Mouse (Mus musculus): ENCODE measurements around the gene Trpv3. TPM values are rescaled to one million over a fixed set of nuclear protein-coding genes. Genes with fewer than 3 reads are reported as not detected.
"Not testable (repeated sequence)": the region's sequence is repeated elsewhere in the genome, so short reads cannot be mapped to it uniquely, and the experiment has no call there.

Trpv3 gene
- polyA plus RNA-seq, 1 experiment from 2014 or later: not detected

DNA sequence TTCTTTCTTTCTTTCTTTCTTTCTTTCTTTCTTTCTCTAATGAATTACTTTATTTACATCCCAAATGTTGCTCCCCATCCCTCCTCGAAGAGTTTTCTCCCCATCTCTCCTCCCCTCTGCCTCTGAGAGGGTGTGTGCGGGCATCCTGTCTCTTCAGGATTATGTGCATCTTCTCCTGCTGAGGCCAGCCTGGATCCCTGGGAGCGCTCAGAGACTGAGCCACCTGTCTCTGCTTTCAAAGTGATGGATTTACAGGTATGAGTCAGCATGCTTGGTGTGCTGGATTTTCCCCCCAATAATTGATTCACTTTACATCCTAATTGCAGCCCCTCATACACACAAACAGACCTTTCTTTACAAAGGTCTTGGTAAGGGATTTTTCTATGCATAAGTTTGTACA, 48.8 kb downstream of the Trpv3 start:
- H3K4me1 ChIP-seq: no peaks in the 10 kb centered on the region
- H3K27ac ChIP-seq: no peak overlapping the region
- no peak for ATAC-seq
- H3K9ac ChIP-seq: no peak overlapping the region
- H3K9me3 ChIP-seq (replicated peaks): no peaks in the 10 kb centered on the region
- 39% methylated on average over 3 of the region's 3 CpGs for WGBS (ENCODE audit: insufficient replicate concordance)
- no peak overlapping the region for H3K4me3 ChIP-seq
- no peaks in the 10 kb centered on the region for H3K27me3 ChIP-seq (replicated peaks)
- H3K36me3 ChIP-seq: no peaks in the 10 kb centered on the region
- H3K4me2 ChIP-seq: no peak overlapping the region

DNA sequence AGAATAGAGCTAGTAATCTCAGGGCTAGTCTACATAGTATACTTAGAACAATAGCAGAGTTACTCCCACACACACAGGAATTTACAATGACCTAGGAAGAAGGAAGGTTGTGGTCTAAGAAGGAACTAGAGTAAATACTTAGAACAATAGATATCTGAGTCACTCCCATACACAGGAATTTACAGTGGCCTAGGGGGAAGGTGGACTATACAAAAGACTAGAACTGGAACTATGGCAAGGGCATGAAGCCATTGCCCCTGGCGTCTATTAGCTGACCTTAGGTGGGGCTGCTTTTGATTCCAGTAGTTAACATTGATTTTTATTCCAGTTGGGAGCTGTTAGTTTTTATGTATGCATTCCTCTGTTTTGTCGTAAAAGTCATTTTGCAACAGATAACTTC, 51.4 kb downstream of the Trpv3 start:
- not testable (repeated sequence) for H3K4me1 ChIP-seq; H3K4me2 ChIP-seq; H3K27ac ChIP-seq; ATAC-seq; H3K9me3 ChIP-seq (replicated peaks); H3K9ac ChIP-seq; H3K36me3 ChIP-seq; H3K4me3 ChIP-seq; H3K27me3 ChIP-seq (replicated peaks)
- WGBS (ENCODE audit: insufficient replicate concordance): 52% methylated on average over 2 of the region's 2 CpGs

DNA sequence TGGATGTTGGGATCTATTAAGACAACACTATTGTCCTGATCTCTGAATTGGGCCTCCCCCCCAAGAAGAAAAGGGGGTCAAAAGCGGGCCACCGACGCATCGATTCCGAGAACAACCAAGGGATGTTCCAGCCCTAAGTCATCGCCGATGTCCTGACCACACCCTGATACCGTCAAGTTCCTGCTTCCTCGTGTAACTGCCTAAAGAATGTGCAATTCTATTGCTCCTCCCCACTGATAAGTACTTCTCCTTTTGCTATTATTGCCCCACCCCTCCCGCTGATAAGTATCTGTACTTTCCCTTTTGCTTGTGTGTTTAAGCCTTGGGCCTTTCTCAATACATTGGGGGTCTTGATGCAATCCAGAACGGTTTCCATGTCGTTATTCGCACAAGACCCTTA, 53.9 kb downstream of the Trpv3 start:
- not testable (repeated sequence) for H3K36me3 ChIP-seq; ATAC-seq; H3K9me3 ChIP-seq (replicated peaks); H3K4me3 ChIP-seq; H3K27me3 ChIP-seq (replicated peaks); H3K27ac ChIP-seq; H3K9ac ChIP-seq; H3K4me2 ChIP-seq; H3K4me1 ChIP-seq
- 68% methylated on average over 13 of the region's 13 CpGs for WGBS (ENCODE audit: insufficient replicate concordance)

DNA sequence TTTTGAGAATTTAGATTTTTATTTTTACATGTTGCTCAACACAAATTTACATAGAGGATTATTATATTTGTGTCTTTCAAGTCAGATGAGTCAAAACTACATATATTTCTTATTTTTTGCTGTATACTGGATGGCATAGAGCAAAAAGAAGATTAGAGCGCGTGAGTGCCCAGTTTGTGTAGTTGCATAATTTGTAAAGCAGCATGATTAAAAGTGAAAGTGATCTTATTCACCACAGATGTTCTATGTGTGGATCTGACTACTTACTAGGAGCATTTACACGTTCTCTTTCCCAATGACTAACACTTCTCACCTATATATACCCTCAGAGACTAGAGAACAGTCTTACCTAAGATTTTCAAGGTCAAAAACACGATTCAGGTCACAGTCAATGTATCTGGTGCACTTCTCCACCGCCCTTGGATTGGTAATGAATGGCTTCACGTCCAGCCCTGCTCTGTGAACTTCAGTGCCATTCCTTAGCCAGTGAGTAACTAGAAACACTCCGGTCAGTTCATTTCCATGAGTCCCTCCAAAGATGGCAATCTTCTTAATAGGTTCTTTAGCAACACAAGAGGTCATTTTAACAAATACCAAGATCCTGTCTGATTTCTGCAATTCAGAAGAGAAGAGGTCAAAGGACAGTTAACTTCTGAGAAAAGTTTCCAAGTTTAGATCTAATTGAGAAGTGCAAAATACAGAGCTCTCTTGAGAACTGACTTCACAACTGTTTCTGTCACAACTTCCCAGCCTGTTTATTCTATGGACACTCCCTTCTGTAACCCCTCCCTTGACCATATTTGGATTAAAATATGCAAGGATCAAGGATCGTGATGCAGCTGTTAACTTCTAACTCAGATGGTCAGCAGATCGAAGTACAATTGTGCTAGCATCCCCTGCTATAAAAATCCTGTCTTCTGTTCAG, 57.0 kb downstream of the Trpv3 start:
- Histone ChIP-seq H3K9ac (no peak overlapping the region), H3K27ac (no peak overlapping the region), H3K4me1 (no peaks in the 10 kb centered on the region), H3K27me3 (replicated peaks) (no peaks in the 10 kb centered on the region), H3K4me3 (no peak overlapping the region), H3K36me3 (no peaks in the 10 kb centered on the region), H3K9me3 (replicated peaks) (no peaks in the 10 kb centered on the region), H3K4me2 (no peak overlapping the region)
- WGBS (ENCODE audit: insufficient replicate concordance): 55% methylated on average over 9 of the region's 9 CpGs
- no peak for ATAC-seq

DNA sequence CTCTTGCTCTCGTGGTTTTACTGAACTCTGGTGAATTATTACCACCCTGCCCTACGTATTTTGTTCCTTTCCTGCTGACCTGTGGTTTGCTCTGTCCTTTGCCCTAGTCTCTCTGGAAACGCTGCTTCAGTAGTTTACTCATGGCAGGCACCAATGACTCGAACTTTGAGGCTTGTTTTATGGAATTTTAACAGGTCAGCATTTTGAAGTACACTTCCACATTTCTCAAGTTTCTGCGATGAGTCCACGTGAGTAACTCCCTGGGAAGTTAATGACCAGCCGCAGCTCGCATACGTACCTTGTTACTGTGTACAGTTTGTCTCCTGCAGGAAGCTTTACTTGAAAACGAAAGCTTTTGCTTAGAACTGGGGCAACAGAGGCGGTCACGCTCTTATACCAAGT, 59.3 kb downstream of the Trpv3 start:
- peak overlapping the region; percentile 5; the same call in 1 of the 2 replicates for H3K4me3 ChIP-seq
- H3K27me3 ChIP-seq (replicated peaks): no peaks in the 10 kb centered on the region
- peak overlapping the region; percentile 20; the same call in 1 of the 2 replicates for H3K4me2 ChIP-seq
- 43% methylated on average over 12 of the region's 12 CpGs for WGBS (ENCODE audit: insufficient replicate concordance)
- H3K27ac ChIP-seq: peak overlapping the region; percentile 20; the same call in 1 of the 2 replicates
- no peaks in the 10 kb centered on the region for H3K4me1 ChIP-seq
- H3K9ac ChIP-seq: no peak overlapping the region
- no peaks in the 10 kb centered on the region for H3K9me3 ChIP-seq (replicated peaks)
- peak; percentile 71 for ATAC-seq
- no peaks in the 10 kb centered on the region for H3K36me3 ChIP-seq

DNA sequence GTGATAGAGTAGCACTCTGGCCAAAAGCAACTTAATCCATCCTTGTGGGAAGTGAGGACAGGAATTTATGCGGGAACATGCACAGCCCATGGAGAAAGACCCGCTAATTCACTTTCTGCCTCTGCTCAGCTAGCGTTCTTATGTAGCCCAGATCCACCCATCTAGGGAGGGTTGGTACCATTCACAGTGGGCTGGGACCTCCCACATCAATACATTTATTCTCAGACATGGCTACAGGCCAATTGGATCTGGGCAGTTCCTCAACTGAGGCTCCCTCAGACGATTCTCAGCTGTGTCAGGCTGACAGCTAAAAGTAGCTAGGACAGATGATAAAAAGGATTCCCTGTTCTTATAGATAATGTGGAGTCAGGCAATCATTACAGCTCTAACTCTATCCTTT, 60.2 kb downstream of the Trpv3 start:
- WGBS (ENCODE audit: insufficient replicate concordance): 60% methylated on average over 4 of the region's 4 CpGs
- ATAC-seq: no peak
- no peaks in the 10 kb centered on the region for H3K4me1 ChIP-seq

DNA sequence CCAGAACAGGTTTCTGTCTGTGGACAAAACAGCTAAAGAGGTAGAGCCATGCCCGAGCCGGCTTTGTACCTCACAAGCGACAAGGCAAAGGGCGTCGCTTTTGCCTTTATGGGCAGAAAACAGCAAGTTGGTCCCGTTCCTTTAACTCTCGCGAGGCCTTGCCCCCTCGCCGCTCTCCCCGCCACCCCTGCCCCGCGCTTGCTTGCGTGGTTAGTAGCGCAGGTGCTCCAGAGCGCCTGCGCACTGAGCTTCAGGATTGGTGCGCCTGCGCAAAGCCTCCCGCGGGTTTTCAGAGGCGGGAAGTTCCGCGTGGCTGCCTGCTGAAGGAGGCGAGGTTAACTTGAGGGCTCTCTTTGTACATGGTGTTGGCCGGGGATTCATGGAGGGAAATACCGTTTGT, 62.3 kb downstream of the Trpv3 start, which contains the start of the genes Aspa, Gm49340 and Spata22:
Gene Aspa, minus strand, starts transcription at position 155 of the 400 bp plus-strand sequence.
Gene Gm49340, plus strand, starts transcription at position 300 of the 400 bp plus-strand sequence.
Gene Spata22, plus strand, starts transcription at position 300 of the 400 bp plus-strand sequence.
- Histone ChIP-seq H3K27ac (no peak within 1 kb of the TSS), H3K27me3 (replicated peaks) (no peaks in the 10 kb centered on the region)
- WGBS (ENCODE audit: insufficient replicate concordance): 66% methylated on average over 27 of the region's 27 CpGs

More for the DNA sequence above, 60.2 kb downstream of the Trpv3 start:
- Histone ChIP-seq H3K9me3 (replicated peaks) (no peaks in the 10 kb centered on the region), H3K4me2 (no peak overlapping the region), H3K27me3 (replicated peaks) (no peaks in the 10 kb centered on the region), H3K4me3 (no peak overlapping the region), H3K27ac (no peak overlapping the region), H3K36me3 (no peaks in the 10 kb centered on the region), H3K9ac (no peak overlapping the region)

DNA sequence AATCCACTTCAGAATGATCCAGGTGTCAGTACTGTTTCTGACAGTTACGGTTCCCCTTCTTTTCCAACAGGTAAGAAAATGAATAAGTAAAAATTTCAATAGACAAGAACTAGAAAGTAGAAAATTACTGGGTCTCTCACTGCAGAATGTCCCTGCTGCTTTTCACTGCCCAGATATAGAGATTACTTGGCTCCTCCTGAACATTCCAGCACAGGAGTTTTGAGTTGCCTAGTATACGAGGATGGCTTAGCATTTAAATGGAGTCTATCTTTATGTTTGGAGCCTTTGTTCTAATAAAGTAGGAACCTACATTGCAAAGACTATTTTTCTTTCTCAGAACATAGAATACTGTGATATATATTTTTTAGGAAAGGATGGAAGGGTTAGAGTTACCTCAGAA, 66.2 kb downstream of the Trpv3 start:
- Histone ChIP-seq H3K9ac (no peak overlapping the region), H3K36me3 (no peaks in the 10 kb centered on the region), H3K9me3 (replicated peaks) (no peaks in the 10 kb centered on the region), H3K4me1 (no peaks in the 10 kb centered on the region), H3K4me3 (no peak overlapping the region), H3K27ac (no peak overlapping the region), H3K4me2 (no peak overlapping the region), H3K27me3 (replicated peaks) (no peaks in the 10 kb centered on the region)
- WGBS (ENCODE audit: insufficient replicate concordance): 62% methylated on average over 2 of the region's 2 CpGs
- ATAC-seq: no peak

More for the DNA sequence above, 62.3 kb downstream of the Trpv3 start, which contains the start of the genes Aspa, Gm49340 and Spata22:
- no peak within 1 kb of the TSS for H3K9ac ChIP-seq
- no peaks in the 10 kb centered on the region for H3K4me1 ChIP-seq
- no peak within 1 kb of the TSS for H3K4me3 ChIP-seq
- no peaks in the 10 kb centered on the region for H3K9me3 ChIP-seq (replicated peaks)
- ATAC-seq: no peak
- H3K4me2 ChIP-seq: no peak within 1 kb of the TSS
- no peaks in the 10 kb centered on the region for H3K36me3 ChIP-seq

DNA sequence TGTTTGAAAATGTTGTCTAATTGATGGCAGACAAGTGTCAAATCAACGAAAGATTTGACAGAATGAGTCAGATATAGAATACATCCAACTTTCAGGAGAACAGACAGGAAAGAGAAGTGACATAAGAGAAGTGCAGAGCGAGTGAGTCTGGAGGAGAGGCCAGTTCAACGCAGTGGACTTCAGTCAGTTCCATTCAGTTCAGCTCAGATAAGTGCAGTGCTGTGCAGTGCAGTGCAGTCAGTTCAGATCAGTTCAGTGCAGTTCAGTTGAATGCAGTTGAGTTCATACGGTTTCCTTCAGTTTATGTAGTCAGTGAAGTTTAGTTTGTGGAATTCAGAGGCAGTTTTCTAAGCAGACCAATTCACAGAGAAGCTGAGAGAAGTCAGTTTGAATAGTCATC, 69.7 kb downstream of the Trpv3 start:
- no peaks in the 10 kb centered on the region for H3K27me3 ChIP-seq (replicated peaks)
- WGBS (ENCODE audit: insufficient replicate concordance): 58% methylated on average over 4 of the region's 4 CpGs
- no peak overlapping the region for H3K4me3 ChIP-seq
- H3K27ac ChIP-seq: no peak overlapping the region
- H3K4me1 ChIP-seq: no peaks in the 10 kb centered on the region
- no peak for ATAC-seq
- H3K36me3 ChIP-seq: no peaks in the 10 kb centered on the region
- H3K9me3 ChIP-seq (replicated peaks): no peaks in the 10 kb centered on the region
- no peak overlapping the region for H3K4me2 ChIP-seq
- H3K9ac ChIP-seq: no peak overlapping the region

Other genes starting within 250 kb of the Trpv3 start
- gene Camkk1, start 248.4 kb upstream of the Trpv3 start, polyA plus RNA-seq (2016; fragmentation: Nextera tagmentation; extraction: Ambion mirVana): 1.8 and 1.9 TPM in 2 replicates
- gene Ncbp3, start 219.6 kb upstream of the Trpv3 start, polyA plus RNA-seq (2016; fragmentation: Nextera tagmentation; extraction: Ambion mirVana): 7.5 and 7.9 TPM in 2 replicates
- gene Itgae, start 176.8 kb upstream of the Trpv3 start, polyA plus RNA-seq (2016; fragmentation: Nextera tagmentation; extraction: Ambion mirVana): 0.14 and 0.19 TPM in 2 replicates
- 18.4 and 18.5 TPM in 2 replicates for gene Haspin, start 129.1 kb upstream of the Trpv3 start, polyA plus RNA-seq (2016; fragmentation: Nextera tagmentation; extraction: Ambion mirVana)
- 0.32 and 0.54 TPM in 2 replicates for gene P2rx5, start 107.0 kb upstream of the Trpv3 start, polyA plus RNA-seq (2016; fragmentation: Nextera tagmentation; extraction: Ambion mirVana)
- gene Emc6, start 90.4 kb upstream of the Trpv3 start, polyA plus RNA-seq (2016; fragmentation: Nextera tagmentation; extraction: Ambion mirVana): 108 and 110 TPM in 2 replicates
- gene Tax1bp3, start 90.3 kb upstream of the Trpv3 start, polyA plus RNA-seq (2016; fragmentation: Nextera tagmentation; extraction: Ambion mirVana): 44.2 and 44.5 TPM in 2 replicates
- 7.5 and 8.2 TPM in 2 replicates for gene Ctns, start 68.3 kb upstream of the Trpv3 start, polyA plus RNA-seq (2016; fragmentation: Nextera tagmentation; extraction: Ambion mirVana)
- gene Shpk, start 67.9 kb upstream of the Trpv3 start, polyA plus RNA-seq (2016; fragmentation: Nextera tagmentation; extraction: Ambion mirVana): 2.1 and 2.3 TPM in 2 replicates
- gene Trpv1, start 33.1 kb upstream of the Trpv3 start, polyA plus RNA-seq (2016; fragmentation: Nextera tagmentation; extraction: Ambion mirVana): not detected in 2 replicates
- gene Aspa, start 62.2 kb downstream of the Trpv3 start, polyA plus RNA-seq (2016; fragmentation: Nextera tagmentation; extraction: Ambion mirVana): 1.1 and 1.2 TPM in 2 replicates
- not detected in 2 replicates for gene Gm49340, start 62.4 kb downstream of the Trpv3 start, polyA plus RNA-seq (2016; fragmentation: Nextera tagmentation; extraction: Ambion mirVana)
- gene Spata22, start 62.4 kb downstream of the Trpv3 start, polyA plus RNA-seq (2016; fragmentation: Nextera tagmentation; extraction: Ambion mirVana): 1.0 and 1.9 TPM in 2 replicates
- gene Olfr20, start 83.4 kb downstream of the Trpv3 start, polyA plus RNA-seq (2016; fragmentation: Nextera tagmentation; extraction: Ambion mirVana): not detected in 2 replicates
- not detected in 2 replicates for gene Olfr376, start 103.9 kb downstream of the Trpv3 start, polyA plus RNA-seq (2016; fragmentation: Nextera tagmentation; extraction: Ambion mirVana)
- not detected in 2 replicates for gene Olfr1, start 132.2 kb downstream of the Trpv3 start, polyA plus RNA-seq (2016; fragmentation: Nextera tagmentation; extraction: Ambion mirVana)
- not detected in 2 replicates for gene Olfr378, start 161.1 kb downstream of the Trpv3 start, polyA plus RNA-seq (2016; fragmentation: Nextera tagmentation; extraction: Ambion mirVana)
- not detected in 2 replicates for gene Olfr380, start 190.1 kb downstream of the Trpv3 start, polyA plus RNA-seq (2016; fragmentation: Nextera tagmentation; extraction: Ambion mirVana)
- not detected in 2 replicates for gene Olfr381, start 224.2 kb downstream of the Trpv3 start, polyA plus RNA-seq (2016; fragmentation: Nextera tagmentation; extraction: Ambion mirVana)
- gene Olfr382, start 249.8 kb downstream of the Trpv3 start, polyA plus RNA-seq (2016; fragmentation: Nextera tagmentation; extraction: Ambion mirVana): not detected in 2 replicates

Measured in liver, embryonic 12.5 days (tissue).